Mouse (Mus musculus) MN1 (cell line): ENCODE measurements around the gene Gm11084.

Source experiments
- DNase-seq: peaks from one replicate; pipeline ENCODE4 v3.0.0-alpha.2; 2016; ENCODE audit warnings: low spot score

Gene Gm11084

DNA sequence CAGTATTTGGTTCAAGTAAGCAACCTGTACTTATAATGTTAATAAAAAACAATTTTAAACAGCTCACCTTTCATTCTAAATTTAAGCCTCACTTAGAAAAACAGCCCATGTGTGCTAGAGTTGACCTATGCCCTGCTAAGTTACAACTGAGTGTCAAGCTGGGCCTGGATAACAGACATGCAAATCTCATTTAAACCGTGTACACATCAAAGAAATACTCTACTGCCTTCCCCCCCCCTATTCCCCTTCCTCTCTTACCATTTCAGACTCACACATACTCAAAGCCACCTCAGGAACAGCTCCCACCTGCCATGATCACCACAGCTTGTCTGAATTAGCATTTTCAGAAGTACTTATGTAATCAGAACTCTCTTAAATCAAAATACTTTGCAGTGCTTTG, 50.6 kb downstream of the Gm11084 start:
- no peak for DNase-seq

DNA sequence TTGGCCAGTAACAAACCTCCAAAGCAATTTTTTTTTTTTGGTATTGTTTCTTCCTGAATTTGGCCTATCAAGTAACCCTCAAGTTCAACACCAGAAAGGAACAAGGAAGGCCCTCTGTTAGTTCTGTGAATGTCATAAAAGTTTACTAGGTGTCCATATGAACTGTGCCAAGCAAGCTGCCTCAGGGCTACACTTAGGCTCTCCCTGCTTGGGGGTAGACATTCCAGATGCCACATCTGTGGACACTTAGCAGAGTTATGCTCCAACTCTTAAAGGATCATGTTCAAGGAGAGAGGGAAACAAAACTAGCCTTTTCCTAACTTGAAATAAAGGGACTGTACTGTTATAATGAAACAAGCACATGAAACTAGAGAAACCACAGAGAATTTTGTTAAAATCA, 54.3 kb downstream of the Gm11084 start:
- DNase-seq: no peak

- DNase-seq: no peak
Measured at GRCm38 (mm10) chr2:72924981-72925380, 61.5 kb downstream of the Gm11084 start.
